ENCODE assay signal across 8 mouse cellular contexts in genomic region chr7:44262791-44263643, GRCm38 (mm10). TPM values are rescaled to one million over a fixed set of nuclear protein-coding genes. Genes with fewer than 3 reads are reported as not detected.
A peak's percentile ranks its signal among the peaks of the same experiment; 100 is the strongest.
DNase-seq lines count a peak whose midpoint lies in the region; ATAC-seq lines count a peak whose summit lies in the region.

No protein-coding gene starts in this region.

- H3K27ac ChIP-seq in embryonic facial prominence, embryonic 10.5 days (replicated peaks): no peak overlapping the region
- H3K27ac ChIP-seq in intestine, embryonic 16.5 days (ENCODE audit: low read length): no peak overlapping the region
- H3K27ac ChIP-seq in midbrain, embryonic 10.5 days (replicated peaks): peak overlapping the region; percentile 42; the same call in 1 of the 2 replicates

- WGBS in embryonic facial prominence, embryonic 10.5 days: 2% methylated on average over 34 of the region's 34 CpGs
- WGBS in intestine, embryonic 16.5 days: 3% methylated on average over 34 of the region's 34 CpGs
- WGBS in midbrain, embryonic 10.5 days: 3% methylated on average over 34 of the region's 34 CpGs

- ATAC-seq in intestine, embryonic 16.5 days: peak; percentile 83

- H3K9me3 ChIP-seq in embryonic facial prominence, embryonic 10.5 days: no peaks in the 10 kb centered on the region
- H3K9me3 ChIP-seq in intestine, embryonic 16.5 days (ENCODE audit: control insufficient read depth, low read length): no peaks in the 10 kb centered on the region
- no peaks in the 10 kb centered on the region for H3K9me3 ChIP-seq in midbrain, embryonic 10.5 days (replicated peaks)

- peak overlapping the region; percentile 49 for H3K4me2 ChIP-seq in intestine, embryonic 16.5 days (ENCODE audit: low read depth, low read length)

- no peak overlapping the region for H3K9ac ChIP-seq in intestine, embryonic 16.5 days (ENCODE audit: low read depth, low read length)

- peaks cover 54% of the 10 kb centered on the region for H3K27me3 ChIP-seq in embryonic facial prominence, embryonic 10.5 days (replicated peaks; ENCODE audit: low read depth, poor library complexity, severe bottlenecking)
- H3K27me3 ChIP-seq in intestine, embryonic 16.5 days (replicated peaks; ENCODE audit: control insufficient read depth, insufficient read depth, low read length): peaks cover 10% of the 10 kb centered on the region; the same call in 1 of the 2 replicates
- peaks cover 51% of the 10 kb centered on the region for H3K27me3 ChIP-seq in midbrain, embryonic 10.5 days (ENCODE audit: low read depth, poor library complexity, severe bottlenecking)

- peak overlapping the region; percentile 39 for H3K4me3 ChIP-seq in embryonic facial prominence, embryonic 10.5 days
- H3K4me3 ChIP-seq in intestine, embryonic 16.5 days (ENCODE audit: low read length): peak overlapping the region; percentile 20; the same call in 1 of the 2 replicates
- peak overlapping the region; percentile 41 for H3K4me3 ChIP-seq in midbrain, embryonic 10.5 days

- H3K4me1 ChIP-seq in embryonic facial prominence, embryonic 10.5 days: peaks cover 7% of the 10 kb centered on the region
- H3K4me1 ChIP-seq in intestine, embryonic 16.5 days (ENCODE audit: control insufficient read depth, insufficient read depth, low read length): no peaks in the 10 kb centered on the region
- peaks cover 10% of the 10 kb centered on the region for H3K4me1 ChIP-seq in midbrain, embryonic 10.5 days

- DNase-seq in adrenal gland, postnatal 10 days: peak; percentile 96
- peak; percentile 93 for DNase-seq in embryonic facial prominence, embryonic 10.5 days (ENCODE audit: low spot score)
- DNase-seq in gonadal fat pad, adult 2 months (ENCODE audit: low read depth): peak; percentile 58
- DNase-seq in left cerebral cortex, postnatal 25 days (ENCODE audit: low spot score in 2 of 2): peak; percentile 95 to 98
- DNase-seq in midbrain, embryonic 10.5 days (ENCODE audit: low spot score): peak; percentile 94
- DNase-seq in right cerebral cortex, postnatal 4 days: peak; percentile 99
- DNase-seq in yolk sac, embryonic 10.5 days (ENCODE audit: low spot score): peak; percentile 85

- intact Hi-C loops in left cerebral cortex, postnatal 25 days (cut with DNase I): loop anchor here (1.0 to 10.0 kb wide), 4 partner anchors 39 to 282 kb away; partner anchors contain the start of gene Pold1

- no peaks in the 10 kb centered on the region for H3K36me3 ChIP-seq in embryonic facial prominence, embryonic 10.5 days (replicated peaks)
- H3K36me3 ChIP-seq in intestine, embryonic 16.5 days (ENCODE audit: control insufficient read depth, insufficient read depth, low read length): no peaks in the 10 kb centered on the region
- H3K36me3 ChIP-seq in midbrain, embryonic 10.5 days: no peaks in the 10 kb centered on the region

RNA-seq across cellular contexts. Expression of gene Gm15517, which starts 1.8 kb away (rescaled TPM):
- not detected for total RNA-seq in adrenal gland, postnatal 10 days (2021)
- not detected in 2 replicates for polyA plus RNA-seq in embryonic facial prominence, embryonic 10.5 days (2016; fragmentation: Nextera tagmentation; extraction: Ambion mirVana)
- 16.9 and 20.7 TPM in 2 replicates for polyA plus RNA-seq in gonadal fat pad, adult 2 months (2012; rRNA removed)
- polyA plus RNA-seq in intestine, embryonic 16.5 days (2015; fragmentation: Nextera tagmentation; extraction: Ambion mirVana): not detected in 2 replicates
- not detected for total RNA-seq in left cerebral cortex, postnatal 25 days (2021)
- not detected in 2 replicates for polyA plus RNA-seq in midbrain, embryonic 10.5 days (2016; fragmentation: Nextera tagmentation; extraction: Ambion mirVana)

RNA-seq across cellular contexts. Expression of gene Acp4, which starts 5.8 kb away (rescaled TPM):
- total RNA-seq in adrenal gland, postnatal 10 days (2021): not detected
- polyA plus RNA-seq in embryonic facial prominence, embryonic 10.5 days (2016; fragmentation: Nextera tagmentation; extraction: Ambion mirVana): 0.16 TPM in 1 of 2 replicates, not detected in the other
- 0.16 TPM in 1 of 2 replicates, not detected in the other for polyA plus RNA-seq in gonadal fat pad, adult 2 months (2012; rRNA removed)
- not detected in 2 replicates for polyA plus RNA-seq in intestine, embryonic 16.5 days (2015; fragmentation: Nextera tagmentation; extraction: Ambion mirVana)
- total RNA-seq in left cerebral cortex, postnatal 25 days (2021): not detected
- 0.17 TPM in 1 of 2 replicates, not detected in the other for polyA plus RNA-seq in midbrain, embryonic 10.5 days (2016; fragmentation: Nextera tagmentation; extraction: Ambion mirVana)

RNA-seq across cellular contexts. Expression of gene 2410002F23Rik, which starts 16.5 kb away (rescaled TPM):
- total RNA-seq in adrenal gland, postnatal 10 days (2021): 100 to 1,000 TPM in 1 of 2 experiments, 10 to 100 TPM in 1; 92.1 to 104 TPM
- 197 and 214 TPM in 2 replicates for polyA plus RNA-seq in embryonic facial prominence, embryonic 10.5 days (2016; fragmentation: Nextera tagmentation; extraction: Ambion mirVana)
- 107 and 113 TPM in 2 replicates for polyA plus RNA-seq in gonadal fat pad, adult 2 months (2012; rRNA removed)
- polyA plus RNA-seq in intestine, embryonic 16.5 days (2015; fragmentation: Nextera tagmentation; extraction: Ambion mirVana): 101 and 114 TPM in 2 replicates
- total RNA-seq in left cerebral cortex, postnatal 25 days (2021): 10 to 100 TPM; 72.5 to 73.5 TPM
- polyA plus RNA-seq in midbrain, embryonic 10.5 days (2016; fragmentation: Nextera tagmentation; extraction: Ambion mirVana): 172 and 189 TPM in 2 replicates

RNA-seq across cellular contexts. Expression of gene 1700028J19Rik, which starts 16.5 kb away (rescaled TPM):
- under 1 TPM; 0.67 to 0.78 TPM for total RNA-seq in adrenal gland, postnatal 10 days (2021)
- polyA plus RNA-seq in embryonic facial prominence, embryonic 10.5 days (2016; fragmentation: Nextera tagmentation; extraction: Ambion mirVana): 1.1 TPM in 2 replicates
- 4.4 and 7.6 TPM in 2 replicates for polyA plus RNA-seq in gonadal fat pad, adult 2 months (2012; rRNA removed)
- 1.4 and 1.6 TPM in 2 replicates for polyA plus RNA-seq in intestine, embryonic 16.5 days (2015; fragmentation: Nextera tagmentation; extraction: Ambion mirVana)
- total RNA-seq in left cerebral cortex, postnatal 25 days (2021): 1 to 10 TPM; 1.1 to 1.6 TPM
- 1.6 and 1.7 TPM in 2 replicates for polyA plus RNA-seq in midbrain, embryonic 10.5 days (2016; fragmentation: Nextera tagmentation; extraction: Ambion mirVana)

RNA-seq across cellular contexts. Expression of gene Gm36864, which starts 27.0 kb away (rescaled TPM):
- not detected for total RNA-seq in adrenal gland, postnatal 10 days (2021)
- 0.10 TPM in 1 of 2 replicates, not detected in the other for polyA plus RNA-seq in embryonic facial prominence, embryonic 10.5 days (2016; fragmentation: Nextera tagmentation; extraction: Ambion mirVana)
- polyA plus RNA-seq in gonadal fat pad, adult 2 months (2012; rRNA removed): 0.24 TPM in 1 of 2 replicates, not detected in the other
- polyA plus RNA-seq in intestine, embryonic 16.5 days (2015; fragmentation: Nextera tagmentation; extraction: Ambion mirVana): 0.09 TPM in 1 of 2 replicates, not detected in the other
- total RNA-seq in left cerebral cortex, postnatal 25 days (2021): not detected
- polyA plus RNA-seq in midbrain, embryonic 10.5 days (2016; fragmentation: Nextera tagmentation; extraction: Ambion mirVana): 0.17 TPM in 1 of 2 replicates, not detected in the other

Comparison
In these comparisons a context has a peak if more than half of its experiments do, and no peak if none do; other contexts are left out.
1. RNA of gene Gm15517, which starts 1.8 kb away (polyA plus RNA-seq): 16.9 to 20.7 TPM in gonadal fat pad, adult 2 months; not detected in intestine, embryonic 16.5 days, not detected in midbrain, embryonic 10.5 days and not detected in embryonic facial prominence, embryonic 10.5 days; every median in the first group is over 10 times any median in the second.
2. Peak in every context shown above with its lines, with median percentiles within 50 percentile points of each other: DNase-seq and H3K4me3 ChIP-seq.